Mouse (Mus musculus) layer of hippocampus, postnatal 36 days (tissue): ENCODE results near the gene Scarb1. TPM values are rescaled to one million over a fixed set of nuclear protein-coding genes. Genes with fewer than 3 reads are reported as not detected.

Experiments used
- DNase-seq, 2 experiments: peaks; one replicate each; pipeline ENCODE4 v3.0.0; 2022
- total RNA-seq, 2 experiments: library from RNA; stranded (reverse); gene quantifications; 2 replicates each; pipeline ENCODE4 v1.2.3; 2021

Gene Scarb1
- total RNA-seq, 2 experiments from 2014 or later, result 32.1 to 32.8 TPM

- DNase-seq, result no peak
These were observed 35.4 kb downstream of the Scarb1 start for GRCm38 (mm10) chr5:125305229-125306081.

- DNase-seq, result no peak
These were observed 36.5 kb downstream of the Scarb1 start for GRCm38 (mm10) chr5:125304245-125304856.

- no peak for DNase-seq
These were observed 37.8 kb downstream of the Scarb1 start for GRCm38 (mm10) chr5:125303055-125303454.

GRCm38 (mm10) chr5:125298234-125298633, 42.7 kb downstream of the Scarb1 start:
- DNase-seq, result no peak

DNA sequence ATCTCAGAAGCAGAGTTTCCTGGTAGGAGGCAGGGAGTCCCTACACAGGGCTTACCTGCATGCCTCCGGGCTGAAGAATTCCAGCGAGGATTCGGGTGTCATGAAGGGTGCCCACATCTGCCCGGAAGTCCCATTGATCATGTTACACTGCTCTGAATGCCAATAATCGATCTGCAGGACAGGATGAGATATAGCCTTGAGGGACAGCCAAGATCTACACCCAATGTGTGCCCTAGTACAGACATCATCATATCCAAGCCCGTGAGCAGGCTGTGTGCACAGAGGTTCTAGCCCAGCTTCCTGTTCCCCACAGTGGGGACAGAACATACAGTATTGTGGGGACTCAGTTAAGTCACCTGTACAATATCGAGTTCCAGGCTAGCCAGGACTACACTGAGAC, 43.7 kb downstream of the Scarb1 start:
- DNase-seq, result no peak

- no peak for DNase-seq
These were observed 47.9 kb downstream of the Scarb1 start for GRCm38 (mm10) chr5:125292951-125293350.

GRCm38 (mm10) chr5:125291895-125292294, 49.0 kb downstream of the Scarb1 start:
- no peak for DNase-seq

GRCm38 (mm10) chr5:125291387-125291786, 49.5 kb downstream of the Scarb1 start:
- DNase-seq, result no peak

DNA sequence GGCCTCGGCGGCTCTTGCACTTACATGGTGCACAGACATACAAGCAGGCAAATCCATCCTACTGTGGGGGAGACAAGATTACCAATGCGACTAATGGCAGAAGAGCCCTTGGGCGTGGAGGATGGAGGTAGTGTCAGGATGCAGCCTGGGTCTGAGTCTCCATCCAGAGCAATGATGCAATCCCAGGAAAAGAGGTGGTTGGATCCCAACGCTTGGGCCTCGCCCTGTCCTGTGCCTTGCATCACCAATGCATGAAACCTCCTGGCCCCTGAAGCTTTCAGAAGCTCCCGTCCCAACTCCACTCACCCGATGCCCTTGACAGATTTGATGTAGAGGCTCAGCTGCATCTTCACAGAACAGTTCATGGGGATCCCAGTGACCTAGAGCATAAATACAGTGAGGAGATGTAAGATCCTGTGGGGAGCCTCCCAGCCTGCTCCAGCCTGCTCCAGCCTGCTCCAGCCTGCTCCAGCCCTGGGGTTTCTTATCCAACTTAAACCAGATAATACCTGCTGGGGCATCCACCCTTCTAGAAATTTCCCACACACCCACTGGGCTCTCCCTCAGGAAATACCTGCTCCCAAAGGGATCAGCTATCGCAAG, 53.7 kb downstream of the Scarb1 start:
- no peak for DNase-seq

GRCm38 (mm10) chr5:125286090-125286489, 54.8 kb downstream of the Scarb1 start:
- DNase-seq, result no peak

DNA sequence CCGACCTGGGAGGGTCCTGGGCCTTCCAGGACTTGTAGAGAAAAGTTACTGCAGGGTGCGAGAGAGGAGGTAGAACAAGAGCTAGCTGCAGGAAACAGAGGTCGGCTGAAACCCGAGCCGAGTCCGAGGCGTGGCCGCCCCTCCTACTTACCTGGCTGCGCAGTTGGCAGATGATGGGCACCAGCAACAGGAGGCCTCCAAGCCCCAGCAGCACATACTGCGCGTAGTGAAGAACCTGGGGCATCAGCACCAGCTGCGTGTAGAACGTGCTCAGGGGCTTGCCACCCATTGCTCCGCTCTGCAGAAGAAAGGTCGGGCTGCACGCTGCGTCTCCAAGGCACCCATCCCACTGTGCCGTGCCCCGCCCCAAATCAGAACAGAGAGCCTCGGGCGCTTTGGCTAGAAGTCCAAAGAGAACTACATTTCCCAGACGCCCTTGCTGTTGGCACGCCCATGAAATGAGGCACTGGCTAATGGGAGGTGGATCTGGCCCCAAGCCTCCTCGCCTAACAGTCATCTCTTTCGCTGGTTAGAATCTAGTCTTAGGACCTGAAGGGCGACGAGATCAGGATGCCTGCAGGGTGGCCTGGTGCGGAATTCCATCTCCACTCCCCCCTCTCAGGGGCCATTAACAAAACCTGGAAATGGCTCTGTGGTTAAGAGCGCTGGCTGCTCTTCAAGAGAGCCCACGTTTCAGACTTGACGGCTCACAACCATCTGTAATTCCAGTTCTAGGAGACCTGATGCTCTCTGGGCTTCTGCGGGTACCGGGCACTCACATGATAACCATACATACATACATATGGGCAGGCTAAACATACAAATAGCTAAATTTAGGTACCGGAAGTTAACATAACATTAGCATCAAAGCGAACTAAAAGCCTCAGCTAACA, 56.9 kb downstream of the Scarb1 start:
- DNase-seq, result peak; percentile 54 to 57

- no peak for DNase-seq
These were observed 61.7 kb downstream of the Scarb1 start for GRCm38 (mm10) chr5:125279216-125279615.

DNA sequence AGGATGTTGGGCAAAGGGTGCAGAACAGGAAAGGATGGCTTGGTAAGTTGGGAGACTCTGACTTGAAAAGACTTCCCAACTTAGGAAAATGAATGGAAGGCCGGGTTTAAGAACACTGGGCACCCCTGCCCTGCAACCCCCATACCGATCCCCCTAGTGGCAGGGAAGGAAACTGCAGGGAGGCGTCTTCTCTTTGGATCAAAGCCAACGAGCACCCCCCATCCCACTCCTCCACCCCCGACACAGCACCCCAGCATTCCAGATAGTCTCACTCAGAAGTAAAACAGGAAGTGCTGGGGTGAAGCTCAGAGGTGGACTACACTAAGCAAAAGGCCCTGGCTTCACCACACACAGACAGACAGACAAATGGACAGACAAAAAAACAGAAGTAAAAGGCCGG, 62.6 kb downstream of the Scarb1 start:
- no peak for DNase-seq

GRCm38 (mm10) chr5:125277313-125277712, 63.6 kb downstream of the Scarb1 start:
- DNase-seq, result no peak

- DNase-seq, result no peak
These were observed 64.1 kb downstream of the Scarb1 start for GRCm38 (mm10) chr5:125276765-125277164.

- DNase-seq, result no peak
These were observed 65.6 kb downstream of the Scarb1 start for GRCm38 (mm10) chr5:125275315-125275714.

DNA sequence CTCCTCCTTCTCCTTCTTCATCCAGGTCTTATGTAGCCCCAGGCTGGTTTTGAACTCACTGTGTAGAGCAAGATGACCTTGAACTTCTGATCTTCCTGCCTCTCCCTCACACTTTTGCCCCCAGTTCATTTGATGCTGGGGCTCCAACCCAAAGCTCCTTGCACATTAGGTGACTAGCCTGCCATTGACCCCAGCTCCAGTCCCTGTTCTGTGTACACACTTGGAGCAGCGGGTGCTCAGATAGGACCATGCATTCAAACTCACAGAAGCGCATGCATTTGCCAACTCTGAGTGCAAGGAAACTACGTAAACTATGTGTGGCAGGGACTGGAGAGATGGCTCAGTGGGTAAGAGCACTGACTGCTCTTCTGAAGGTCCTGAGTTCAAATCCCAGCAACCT, 66.1 kb downstream of the Scarb1 start:
- DNase-seq, result no peak

DNA sequence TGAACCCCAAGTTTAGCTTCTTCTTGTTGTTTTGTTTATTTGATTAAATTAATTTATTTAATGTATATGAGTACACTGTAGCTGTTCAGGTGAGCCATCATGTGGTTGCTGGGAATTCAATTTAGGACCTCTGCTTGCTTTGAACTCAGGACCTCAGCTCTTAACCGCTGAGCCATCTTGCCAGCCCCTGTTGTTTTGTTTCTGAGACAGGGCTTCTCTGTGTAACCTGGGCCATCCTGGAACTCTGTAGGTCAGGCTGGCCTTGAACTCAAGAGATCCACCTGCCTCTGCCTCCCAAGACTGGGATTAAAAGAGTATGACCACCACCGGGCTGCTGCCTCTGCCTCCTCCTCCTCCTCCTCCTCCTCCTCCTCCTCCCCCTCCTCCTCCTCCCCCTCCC, 66.7 kb downstream of the Scarb1 start:
- DNase-seq, result no peak

DNA sequence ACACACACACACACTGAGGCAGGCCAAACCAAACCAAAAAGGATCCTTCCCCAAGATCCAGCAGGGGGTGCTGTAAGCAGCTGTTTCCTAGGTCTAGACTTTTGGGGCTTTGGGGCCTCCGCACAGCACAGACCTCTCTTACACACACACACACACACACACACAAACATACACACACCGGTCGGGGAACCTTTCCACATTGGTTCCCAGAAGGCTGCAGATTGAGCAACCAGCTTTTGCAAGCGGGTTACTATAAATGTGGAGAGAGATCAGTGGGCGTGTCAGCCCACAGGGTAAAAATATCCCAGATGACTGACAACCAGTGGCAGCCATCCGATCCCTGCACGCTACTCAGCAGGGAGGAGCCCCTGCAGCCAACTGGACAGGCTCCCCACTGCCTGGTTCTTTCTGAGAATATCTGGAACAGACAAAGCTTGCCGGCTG, 67.2 kb downstream of the Scarb1 start:
- peak; percentile 52 to 60 for DNase-seq

DNA sequence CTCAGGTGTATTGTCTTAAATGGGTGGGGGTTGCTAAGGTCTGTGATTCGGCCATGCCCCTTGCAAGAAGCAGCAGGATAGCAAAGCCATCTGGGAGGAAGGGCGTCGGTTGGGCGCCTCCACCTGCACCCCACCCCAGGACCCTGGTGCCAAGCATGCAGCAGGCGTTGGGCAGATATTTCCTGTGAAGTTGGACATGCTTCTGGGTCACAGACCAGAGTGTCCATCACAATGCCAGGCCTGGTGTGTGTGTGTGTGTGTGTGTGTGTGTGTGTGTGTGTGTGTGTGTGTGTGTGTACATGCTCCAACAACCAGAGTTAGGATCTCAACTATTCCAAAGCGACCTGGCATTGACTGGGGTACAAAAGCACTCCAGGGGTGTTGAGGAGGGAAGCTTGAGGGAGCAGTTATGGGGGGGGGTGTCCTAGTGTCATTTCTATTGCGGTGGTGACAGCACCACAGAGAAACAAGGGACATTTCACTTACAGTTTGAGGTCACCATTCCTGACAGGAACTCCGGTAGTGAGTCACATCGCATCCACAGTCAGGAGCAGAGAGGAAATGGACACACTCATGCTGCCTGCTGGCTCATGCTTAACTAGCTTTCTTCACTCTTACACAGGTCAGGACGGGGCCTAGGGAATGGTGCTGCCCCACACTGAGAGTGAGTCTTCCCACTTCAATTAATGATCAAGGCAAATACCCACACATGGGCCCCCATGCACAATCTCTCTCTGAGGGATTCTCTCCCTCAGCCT, 68.5 kb downstream of the Scarb1 start:
- no peak for DNase-seq

- DNase-seq, result peak; percentile 71 to 77
These were observed 69.2 kb downstream of the Scarb1 start for GRCm38 (mm10) chr5:125271531-125272203.
